Mouse (Mus musculus) hindbrain, embryonic 16.5 days (tissue): ENCODE measurements around the gene Hsf2bp. TPM values are rescaled to one million over a fixed set of nuclear protein-coding genes. Genes with fewer than 3 reads are reported as not detected.
A peak's percentile ranks its signal among the peaks of the same experiment; 100 is the strongest.

ENCODE experiments used
- ATAC-seq: fragments of 200-750 bp; cut with Nextera tagmentation; 2 replicates; pipeline ENCODE4 v1.8.0; 2017; ENCODE audit warnings: moderate TSS enrichment, moderate library complexity
- H3K27ac ChIP-seq: fragments of 300-500 bp; sonication (generic); 2 replicates; pipeline ENCODE4 v1.5.1; 2014; ENCODE audit warnings: low read depth, mild to moderate bottlenecking, control low read depth, low read length, moderate library complexity
- H3K27me3 ChIP-seq: fragments of 300-500 bp; sonication (generic); replicated peaks from 2 replicates; pipeline ENCODE4 v1.6.1; 2014; ENCODE audit warnings: low read length; ENCODE audit not compliant: control insufficient read depth, insufficient read depth
- H3K36me3 ChIP-seq: fragments of 300-500 bp; sonication (generic); 2 replicates; pipeline ENCODE4 v1.6.1; 2014; ENCODE audit warnings: mild to moderate bottlenecking, low read length, moderate library complexity, mixed read lengths; ENCODE audit not compliant: control insufficient read depth, insufficient read depth
- H3K4me1 ChIP-seq: fragments of 300-500 bp; sonication (generic); 2 replicates; pipeline ENCODE4 v1.6.1; 2014; ENCODE audit warnings: low read depth, low read length; ENCODE audit not compliant: control insufficient read depth, insufficient read depth
- H3K4me2 ChIP-seq: fragments of 300-500 bp; sonication (generic); 2 replicates; pipeline ENCODE4 v1.6.1; 2014; ENCODE audit warnings: mild to moderate bottlenecking, low read length, control low read depth, moderate library complexity
- H3K4me3 ChIP-seq: fragments of 300-500 bp; sonication (generic); 2 replicates; pipeline ENCODE4 v1.5.1; 2014; ENCODE audit warnings: mild to moderate bottlenecking, low read length, control low read depth, moderate library complexity
- H3K9ac ChIP-seq: fragments of 300-500 bp; sonication (generic); 2 replicates; pipeline ENCODE4 v1.6.1; 2014; ENCODE audit warnings: low read depth, mild to moderate bottlenecking, control low read depth, low read length, moderate library complexity
- H3K9me3 ChIP-seq: fragments of 300-500 bp; sonication (generic); 2 replicates; pipeline ENCODE4 v1.6.1; 2014; ENCODE audit warnings: mild to moderate bottlenecking, low read length, moderate library complexity; ENCODE audit not compliant: control insufficient read depth
- WGBS: fragments of 180-500 bp; shearing (Covaris S2); extraction: QIAGEN DNeasy Blood & Tissue Kit; methylation state at CpG from one replicate; pipeline ENCODE4 v1.1.7; 2014; 5-methylcytosine and 5-hydroxymethylcytosine counted together
- polyA plus RNA-seq: library from polyadenylated mRNA; unstranded; fragments of >200 nt; fragmentation: Nextera tagmentation; extraction: Ambion mirVana; gene quantifications from 2 replicates; pipeline ENCODE4 v1.2.1, GENCODE M21; 2015

Hsf2bp gene
- polyA plus RNA-seq, 1 experiment from 2014 or later = 0.30 TPM

DNA sequence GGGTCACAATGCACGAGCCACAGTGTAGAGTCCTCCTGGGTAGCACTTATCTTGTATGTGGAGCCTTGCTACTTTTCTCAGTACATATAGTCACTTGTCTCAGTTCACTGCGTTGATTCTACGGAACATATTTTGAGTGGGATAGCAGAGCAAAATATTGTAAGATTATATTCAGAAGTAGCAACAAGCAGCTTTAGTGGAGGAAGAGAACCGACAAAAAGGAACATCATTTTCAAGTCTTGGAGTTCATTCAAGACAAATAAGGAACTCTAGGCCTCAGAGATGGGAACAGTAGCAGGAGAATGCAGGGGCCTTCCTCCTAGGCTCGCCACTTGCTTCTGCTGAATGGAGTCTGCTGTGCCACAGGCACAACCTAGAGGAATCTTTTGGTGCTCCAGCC, 10.4 kb upstream of the Hsf2bp start:
- Histone ChIP-seq H3K9me3 (no peaks in the 10 kb centered on the region), H3K4me2 (no peak overlapping the region), H3K9ac (no peak overlapping the region), H3K36me3 (peaks cover 12% of the 10 kb centered on the region; the same call in 1 of the 2 replicates), H3K27me3 (no peaks in the 10 kb centered on the region), H3K27ac (no peak overlapping the region), H3K4me1 (peaks cover 2% of the 10 kb centered on the region; the same call in 1 of the 2 replicates), H3K4me3 (no peak overlapping the region)
- WGBS = 94% methylated on average over 5 of the region's 5 CpGs
- no peak for ATAC-seq

- 87% methylated on average over 10 of the region's 10 CpGs for WGBS
- no peak overlapping the region for H3K27ac ChIP-seq
These were observed 4.1 kb upstream of the Hsf2bp start for GRCm38 (mm10) chr17:32040263-32040662.

DNA sequence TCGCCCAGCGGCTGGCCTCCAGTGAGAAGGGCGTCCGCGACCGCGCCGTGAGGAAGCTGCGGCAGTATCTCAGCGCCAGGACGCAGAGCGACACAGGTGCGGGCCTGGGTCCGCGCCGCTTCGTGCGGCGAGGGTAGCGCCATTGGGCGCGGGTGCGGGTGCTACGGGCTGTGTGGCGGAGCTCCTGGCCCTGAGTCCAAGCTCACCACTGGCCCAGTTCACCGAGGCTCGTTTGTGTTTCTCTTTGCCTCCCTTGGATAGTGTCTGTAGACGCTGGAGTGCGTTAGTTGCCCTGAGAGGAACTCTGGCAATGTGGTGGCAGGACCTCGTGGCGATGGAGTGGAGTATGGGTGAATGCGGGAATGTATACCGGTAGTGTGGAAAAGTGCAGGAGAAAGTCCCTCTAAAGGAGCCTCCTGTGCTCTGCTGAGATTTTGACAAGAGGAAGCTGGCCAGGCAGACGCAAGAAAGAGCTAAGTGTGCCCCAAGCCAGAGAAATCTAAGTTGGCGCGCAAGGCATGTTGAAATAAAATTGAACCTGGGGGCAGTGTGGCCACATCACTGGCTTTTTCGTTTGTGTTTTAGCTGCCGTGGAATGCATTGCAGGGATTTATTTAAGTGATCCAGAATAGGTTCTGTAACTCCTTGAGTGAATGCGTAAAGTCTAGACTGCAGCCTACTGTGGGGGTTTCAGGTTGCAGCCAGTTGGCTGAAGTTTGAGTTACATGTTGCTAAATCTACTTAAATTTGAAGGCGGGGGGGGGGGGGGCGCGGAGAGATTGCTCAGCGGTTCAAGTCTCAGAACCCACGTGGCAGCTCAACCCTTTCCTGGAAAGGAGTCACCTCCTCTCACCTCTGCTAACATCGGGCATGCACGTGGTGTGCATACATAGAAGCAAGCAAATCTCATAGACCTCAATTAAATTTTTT, 625 bp upstream of the Hsf2bp start:
- Histone ChIP-seq H3K4me3 (peak overlapping the region; percentile 82), H3K36me3 (no peaks in the 10 kb centered on the region), H3K4me1 (peaks cover 19% of the 10 kb centered on the region), H3K4me2 (peak overlapping the region; percentile 94), H3K9ac (peak overlapping the region; percentile 82), H3K27ac (peak overlapping the region; percentile 81), H3K27me3 (no peaks in the 10 kb centered on the region), H3K9me3 (no peaks in the 10 kb centered on the region)
- under 1% methylated on average over 46 of the region's 46 CpGs for WGBS
- ATAC-seq = peak; percentile 79

More at GRCm38 (mm10) chr17:32040263-32040662, 4.1 kb upstream of the Hsf2bp start:
- H3K9me3 ChIP-seq = no peaks in the 10 kb centered on the region
- ATAC-seq = no peak
- no peak overlapping the region for H3K4me2 ChIP-seq
- no peaks in the 10 kb centered on the region for H3K27me3 ChIP-seq
- no peaks in the 10 kb centered on the region for H3K36me3 ChIP-seq
- no peak overlapping the region for H3K4me3 ChIP-seq
- H3K9ac ChIP-seq = no peak overlapping the region
- H3K4me1 ChIP-seq = peaks cover 21% of the 10 kb centered on the region

- H3K4me1 ChIP-seq = peaks cover 19% of the 10 kb centered on the region
- no peaks in the 10 kb centered on the region for H3K9me3 ChIP-seq
- H3K27ac ChIP-seq = no peak overlapping the region
- H3K4me3 ChIP-seq = no peak overlapping the region
- no peak overlapping the region for H3K4me2 ChIP-seq
- ATAC-seq = no peak
- 82% methylated on average over 23 of the region's 23 CpGs for WGBS
- H3K36me3 ChIP-seq = no peaks in the 10 kb centered on the region
- H3K27me3 ChIP-seq = no peaks in the 10 kb centered on the region
- H3K9ac ChIP-seq = no peak overlapping the region
These were observed 1.8 kb downstream of the Hsf2bp start for GRCm38 (mm10) chr17:32034322-32034721.

- H3K4me2 ChIP-seq = no peak overlapping the region
- H3K4me1 ChIP-seq = peaks cover 4% of the 10 kb centered on the region
- ATAC-seq = no peak
- 52% methylated on average over 7 of the region's 7 CpGs for WGBS
- H3K27me3 ChIP-seq = no peaks in the 10 kb centered on the region; the same call in 1 of the 2 replicates
- H3K27ac ChIP-seq = no peak overlapping the region
- no peaks in the 10 kb centered on the region for H3K36me3 ChIP-seq
- H3K9ac ChIP-seq = no peak overlapping the region
- no peaks in the 10 kb centered on the region for H3K9me3 ChIP-seq
- no peak overlapping the region for H3K4me3 ChIP-seq
These were observed 4.5 kb downstream of the Hsf2bp start for GRCm38 (mm10) chr17:32031684-32032083.

DNA sequence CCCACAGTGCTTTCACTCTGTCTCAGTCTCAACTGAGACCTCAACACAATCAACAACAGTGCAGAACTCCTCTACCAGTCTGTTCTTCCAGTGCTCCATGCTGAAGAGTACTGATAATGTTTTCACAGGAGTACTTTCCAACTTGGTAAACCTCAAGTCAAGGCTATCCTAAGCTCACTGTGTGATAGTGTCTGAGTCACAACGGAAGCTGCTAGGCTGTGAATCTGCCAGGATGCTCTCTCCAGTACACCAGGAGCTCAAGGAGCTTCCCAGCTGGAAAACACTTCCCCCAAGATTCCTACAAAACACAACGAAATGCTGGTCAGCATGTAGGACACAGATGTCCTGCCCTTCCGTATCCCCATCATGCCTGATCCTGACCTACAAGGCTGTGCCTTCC, 7.8 kb downstream of the Hsf2bp start:
- no peaks in the 10 kb centered on the region for H3K4me1 ChIP-seq
- no peak overlapping the region for H3K27ac ChIP-seq
- no peak overlapping the region for H3K4me3 ChIP-seq
- no peaks in the 10 kb centered on the region for H3K36me3 ChIP-seq
- WGBS = 88% methylated on average over 3 of the region's 3 CpGs
- H3K27me3 ChIP-seq = no peaks in the 10 kb centered on the region; the same call in 1 of the 2 replicates
- no peak overlapping the region for H3K4me2 ChIP-seq
- ATAC-seq = no peak
- H3K9me3 ChIP-seq = no peaks in the 10 kb centered on the region
- H3K9ac ChIP-seq = no peak overlapping the region

- 31% methylated on average over 3 of the region's 3 CpGs for WGBS
- no peaks in the 10 kb centered on the region for H3K4me1 ChIP-seq
- H3K9me3 ChIP-seq = no peaks in the 10 kb centered on the region
- no peak overlapping the region for H3K4me2 ChIP-seq
- no peak overlapping the region for H3K27ac ChIP-seq
- H3K4me3 ChIP-seq = no peak overlapping the region
- no peaks in the 10 kb centered on the region for H3K36me3 ChIP-seq
- H3K27me3 ChIP-seq = no peaks in the 10 kb centered on the region; the same call in 1 of the 2 replicates
- no peak overlapping the region for H3K9ac ChIP-seq
- peak; percentile 61 for ATAC-seq
These were observed 8.5 kb downstream of the Hsf2bp start for GRCm38 (mm10) chr17:32027666-32028065.

GRCm38 (mm10) chr17:32025386-32025785, 10.8 kb downstream of the Hsf2bp start:
- no peak overlapping the region for H3K27ac ChIP-seq
- H3K4me1 ChIP-seq = no peaks in the 10 kb centered on the region
- H3K4me3 ChIP-seq = no peak overlapping the region
- no peak overlapping the region for H3K4me2 ChIP-seq
- H3K9ac ChIP-seq = no peak overlapping the region
- ATAC-seq = 0 out of 2 replicates have a peak, but pooled peaks have one; percentile 77
- H3K36me3 ChIP-seq = no peaks in the 10 kb centered on the region
- no peaks in the 10 kb centered on the region; the same call in 1 of the 2 replicates for H3K27me3 ChIP-seq
- H3K9me3 ChIP-seq = no peaks in the 10 kb centered on the region
- 5% methylated on average over 2 of the region's 2 CpGs for WGBS

DNA sequence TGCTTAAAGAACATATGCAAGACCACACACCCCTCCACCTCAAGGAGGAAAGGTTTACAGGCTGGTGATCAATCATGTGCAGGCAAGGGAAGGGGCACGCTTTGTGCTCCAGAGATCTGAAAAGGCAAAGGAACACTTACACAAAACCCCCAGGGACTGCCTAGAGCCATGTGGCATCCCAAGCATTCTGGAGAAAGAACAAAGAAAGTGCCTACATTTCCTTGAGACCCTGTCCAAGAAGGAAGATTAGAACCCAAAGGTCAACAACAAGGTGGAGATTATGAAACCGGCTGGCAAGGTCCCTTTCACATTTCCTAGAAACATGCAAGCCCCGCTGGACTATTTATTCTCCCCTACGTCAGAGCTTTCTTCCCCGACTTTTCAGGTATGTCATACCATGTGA, 11.5 kb downstream of the Hsf2bp start:
- H3K9ac ChIP-seq = no peak overlapping the region
- ATAC-seq = no peak
- 60% methylated on average over 5 of the region's 5 CpGs for WGBS
- H3K27ac ChIP-seq = no peak overlapping the region
- no peaks in the 10 kb centered on the region for H3K4me1 ChIP-seq
- H3K27me3 ChIP-seq = no peaks in the 10 kb centered on the region; the same call in 1 of the 2 replicates
- no peaks in the 10 kb centered on the region for H3K9me3 ChIP-seq
- no peaks in the 10 kb centered on the region for H3K36me3 ChIP-seq
- H3K4me2 ChIP-seq = no peak overlapping the region
- no peak overlapping the region for H3K4me3 ChIP-seq
